Mouse (Mus musculus) testis, adult 2 months (tissue): Measurements from ENCODE around the gene Fstl4. TPM values are rescaled to one million over a fixed set of nuclear protein-coding genes. Genes with fewer than 3 reads are reported as not detected.

Experiments used
- H3K27ac ChIP-seq: fragments of 200-500 bp; 2 replicates; pipeline ENCODE4 v1.5.1; 2012; ENCODE audit warnings: low read depth, low read length; ENCODE audit not compliant: control insufficient read depth, insufficient read depth
- H3K27me3 ChIP-seq: fragments of 200-500 bp; 2 replicates; pipeline ENCODE4 v1.6.1; 2012; ENCODE audit warnings: mild to moderate bottlenecking, low read length, moderate library complexity; ENCODE audit not compliant: control insufficient read depth, insufficient read depth
- H3K36me3 ChIP-seq: fragments of 200-500 bp; 2 replicates; pipeline ENCODE4 v1.6.1; 2012; ENCODE audit warnings: mild to moderate bottlenecking, low read length; ENCODE audit not compliant: control insufficient read depth, insufficient read depth
- H3K4me1 ChIP-seq: fragments of 200-500 bp; 2 replicates; pipeline ENCODE4 v1.6.1; 2012; ENCODE audit warnings: low read length; ENCODE audit not compliant: control insufficient read depth, insufficient read depth
- H3K4me3 ChIP-seq: fragments of 200-500 bp; 2 replicates; pipeline ENCODE4 v1.5.1; 2012; ENCODE audit warnings: low read depth, mild to moderate bottlenecking, low read length, moderate library complexity, mixed read lengths; ENCODE audit not compliant: control insufficient read depth
- CTCF ChIP-seq: fragments of 200-500 bp; IDR thresholded peaks from 2 replicates; pipeline ENCODE4 v1.5.1; 2012; ENCODE audit warnings: low read depth, mild to moderate bottlenecking, inconsistent platforms, low read length, moderate library complexity; ENCODE audit not compliant: control insufficient read depth, insufficient read depth, insufficient replicate concordance
- POLR2A ChIP-seq: fragments of 200-500 bp; IDR thresholded peaks from 2 replicates; pipeline ENCODE4 v1.6.1; 2012; ENCODE audit warnings: low read depth, mild to moderate bottlenecking, inconsistent platforms, low read length, moderate library complexity; ENCODE audit not compliant: control insufficient read depth
- polyA plus RNA-seq: library from polyadenylated mRNA; depleted of rRNA; stranded (reverse); fragments of >200 nt; gene quantifications from 2 replicates; pipeline ENCODE4 v1.2.3, GENCODE M21; 2012

Fstl4 gene
- polyA plus RNA-seq, 1 experiment: 0.22 TPM

GRCm38 (mm10) chr11:53099322-53099721, 334.9 kb downstream of the Fstl4 start:
- H3K4me3 ChIP-seq: no peak overlapping the region
- no peaks in the 10 kb centered on the region for H3K36me3 ChIP-seq
- no peaks in the 10 kb centered on the region for H3K4me1 ChIP-seq
- no peaks in the 10 kb centered on the region for H3K27me3 ChIP-seq
- H3K27ac ChIP-seq: no peak overlapping the region
- TF ChIP-seq POLR2A: no peak
- no peak for TF ChIP-seq CTCF

GRCm38 (mm10) chr11:53101732-53102131, 337.3 kb downstream of the Fstl4 start:
- Histone ChIP-seq H3K27me3 (no peaks in the 10 kb centered on the region), H3K27ac (no peak overlapping the region)
- TF ChIP-seq POLR2A (no peak), CTCF (no peak)

GRCm38 (mm10) chr11:53103601-53104325, 339.3 kb downstream of the Fstl4 start:
- no peak for TF ChIP-seq CTCF
- TF ChIP-seq POLR2A: no peak
- Histone ChIP-seq H3K36me3 (no peaks in the 10 kb centered on the region), H3K27me3 (no peaks in the 10 kb centered on the region), H3K4me1 (no peaks in the 10 kb centered on the region), H3K27ac (no peak overlapping the region), H3K4me3 (no peak overlapping the region)

More at GRCm38 (mm10) chr11:53101732-53102131, 337.3 kb downstream of the Fstl4 start:
- H3K4me1 ChIP-seq: no peaks in the 10 kb centered on the region
- H3K36me3 ChIP-seq: no peaks in the 10 kb centered on the region
- no peak overlapping the region for H3K4me3 ChIP-seq

GRCm38 (mm10) chr11:53107706-53108105, 343.3 kb downstream of the Fstl4 start:
- H3K4me1 ChIP-seq: no peaks in the 10 kb centered on the region
- H3K27me3 ChIP-seq: no peaks in the 10 kb centered on the region
- H3K36me3 ChIP-seq: no peaks in the 10 kb centered on the region
- TF ChIP-seq POLR2A (no peak), CTCF (no peak)
- H3K4me3 ChIP-seq: no peak overlapping the region
- H3K27ac ChIP-seq: no peak overlapping the region

GRCm38 (mm10) chr11:53108798-53109197, 344.4 kb downstream of the Fstl4 start:
- TF ChIP-seq CTCF: no peak
- TF ChIP-seq POLR2A: no peak

GRCm38 (mm10) chr11:53109701-53110467, 345.4 kb downstream of the Fstl4 start:
- Histone ChIP-seq H3K36me3 (no peaks in the 10 kb centered on the region), H3K27me3 (no peaks in the 10 kb centered on the region), H3K4me3 (no peak overlapping the region), H3K27ac (no peak overlapping the region), H3K4me1 (no peaks in the 10 kb centered on the region)
- TF ChIP-seq CTCF (no peak), POLR2A (no peak)

More at GRCm38 (mm10) chr11:53108798-53109197, 344.4 kb downstream of the Fstl4 start:
- Histone ChIP-seq H3K27me3 (no peaks in the 10 kb centered on the region), H3K4me1 (no peaks in the 10 kb centered on the region), H3K27ac (no peak overlapping the region), H3K4me3 (no peak overlapping the region), H3K36me3 (no peaks in the 10 kb centered on the region)

GRCm38 (mm10) chr11:53115711-53116110, 351.3 kb downstream of the Fstl4 start:
- H3K4me1 ChIP-seq: no peaks in the 10 kb centered on the region
- TF ChIP-seq CTCF (no peak), POLR2A (no peak)
- no peak overlapping the region for H3K27ac ChIP-seq
- no peak overlapping the region for H3K4me3 ChIP-seq
- H3K36me3 ChIP-seq: no peaks in the 10 kb centered on the region
- H3K27me3 ChIP-seq: no peaks in the 10 kb centered on the region
